8 mouse cellular contexts compared by ENCODE assay signal in genomic region chr2:32846101-32846804, GRCm38 (mm10). TPM values are rescaled to one million over a fixed set of nuclear protein-coding genes. Genes with fewer than 3 reads are reported as not detected.
A peak's percentile ranks its signal among the peaks of the same experiment; 100 is the strongest.
DNase-seq lines count a peak whose midpoint lies in the region; ATAC-seq and TF ChIP-seq lines count a peak whose summit lies in the region.

No protein-coding gene starts in this region.

- peak; percentile 85 for DNase-seq in NIH3T3 (ENCODE audit: low read depth)
- peak; percentile 83 to 88 for DNase-seq in cerebellum, adult 18-20 months
- peak; percentile 66 to 80 for DNase-seq in heart, postnatal 36 days
- peak; percentile 78 to 81 for DNase-seq in layer of hippocampus, adult 2 months (ENCODE audit: low spot score in 2 of 2)
- DNase-seq in ovary, postnatal 14 days (ENCODE audit: low spot score), result peak; percentile 37
- peak; percentile 45 for DNase-seq in urinary bladder, postnatal 25 days (ENCODE audit: low spot score)

- under 1% methylated on average over 32 of the region's 33 CpGs for WGBS in forebrain, embryonic 16.5 days
- WGBS in lung, embryonic 15.5 days, result under 1% methylated on average over 33 of the region's 33 CpGs

- H3K36me3 ChIP-seq in forebrain, embryonic 16.5 days (ENCODE audit: control insufficient read depth, insufficient read depth), result no peaks in the 10 kb centered on the region
- no peaks in the 10 kb centered on the region for H3K36me3 ChIP-seq in lung, embryonic 15.5 days

- no peaks in the 10 kb centered on the region for H3K9me3 ChIP-seq in forebrain, embryonic 16.5 days (ENCODE audit: control insufficient read depth, low read length)
- no peaks in the 10 kb centered on the region for H3K9me3 ChIP-seq in lung, embryonic 15.5 days

- TF ChIP-seq CTCF in layer of hippocampus, adult 2 months (conservative IDR thresholded peaks at IDR 0.05), result no peak

- H3K9ac ChIP-seq in forebrain, embryonic 16.5 days (replicated peaks; ENCODE audit: low read depth, low read length), result peak overlapping the region; percentile 89
- peak overlapping the region; percentile 69 for H3K9ac ChIP-seq in lung, embryonic 15.5 days

- H3K27ac ChIP-seq in forebrain, embryonic 16.5 days (ENCODE audit: low read length), result peak overlapping the region; percentile 93
- H3K27ac ChIP-seq in layer of hippocampus, adult 2 months, result peak overlapping the region; percentile 99
- H3K27ac ChIP-seq in lung, embryonic 15.5 days, result peak overlapping the region; percentile 84

- H3K4me1 ChIP-seq in forebrain, embryonic 16.5 days (replicated peaks; ENCODE audit: control insufficient read depth, insufficient read depth, low read length), result peaks cover 14% of the 10 kb centered on the region
- peaks cover 4% of the 10 kb centered on the region for H3K4me1 ChIP-seq in lung, embryonic 15.5 days

- H3K4me3 ChIP-seq in forebrain, embryonic 16.5 days (replicated peaks; ENCODE audit: low read length), result peak overlapping the region; percentile 93
- peak overlapping the region; percentile 99 for H3K4me3 ChIP-seq in layer of hippocampus, adult 2 months
- peak overlapping the region; percentile 74 for H3K4me3 ChIP-seq in lung, embryonic 15.5 days

- H3K27me3 ChIP-seq in forebrain, embryonic 16.5 days (replicated peaks; ENCODE audit: control insufficient read depth, insufficient read depth, low read length), result peaks cover under 1% of the 10 kb centered on the region; the same call in 1 of the 2 replicates
- H3K27me3 ChIP-seq in lung, embryonic 15.5 days, result 0 out of 2 replicates have a peak, but pooled peaks cover under 1% of the 10 kb centered on the region

- intact Hi-C loops in heart, postnatal 36 days (cut with DNase I), result no loop called here

- peak overlapping the region; percentile 58 for H3K4me2 ChIP-seq in forebrain, embryonic 16.5 days (ENCODE audit: low read length)
- peak overlapping the region; percentile 93 for H3K4me2 ChIP-seq in lung, embryonic 15.5 days

- peak; percentile 65 for ATAC-seq in forebrain, embryonic 16.5 days
- peak; percentile 70 for ATAC-seq in lung, embryonic 15.5 days (ENCODE audit: borderline replicate concordance, extremely low read depth, low FRiP score, low TSS enrichment)

RNA-seq across cellular contexts. Expression of gene Stxbp1, which starts 0.8 kb away (rescaled TPM):
- polyA plus RNA-seq in forebrain, embryonic 16.5 days (2015; fragmentation: Nextera tagmentation; extraction: Ambion mirVana), result 227 and 251 TPM in 2 replicates
- 10 to 100 TPM; 10.1 to 14.3 TPM for total RNA-seq in heart, postnatal 36 days (2021)
- 100 to 1,000 TPM; 550 to 603 TPM for total RNA-seq in layer of hippocampus, adult 2 months (2021)
- polyA plus RNA-seq in lung, embryonic 15.5 days (2015; fragmentation: Nextera tagmentation; extraction: Ambion mirVana), result 21.0 and 22.3 TPM in 2 replicates

RNA-seq across cellular contexts. Expression of gene Fam129b, which starts 29.7 kb away (rescaled TPM):
- polyA plus RNA-seq in forebrain, embryonic 16.5 days (2015; fragmentation: Nextera tagmentation; extraction: Ambion mirVana), result 36.4 and 41.1 TPM in 2 replicates
- total RNA-seq in heart, postnatal 36 days (2021), result 10 to 100 TPM; 22.5 to 26.9 TPM
- total RNA-seq in layer of hippocampus, adult 2 months (2021), result 10 to 100 TPM; 14.5 to 14.9 TPM
- polyA plus RNA-seq in lung, embryonic 15.5 days (2015; fragmentation: Nextera tagmentation; extraction: Ambion mirVana), result 114 and 117 TPM in 2 replicates

Comparison
In these comparisons a context has a peak if more than half of its experiments do, and no peak if none do; other contexts are left out.
1. Peak in every context shown above with its lines: DNase-seq, ATAC-seq, H3K4me3 ChIP-seq and H3K27ac ChIP-seq.
2. RNA of gene Stxbp1, which starts 0.8 kb away (total RNA-seq): 550 to 603 TPM in layer of hippocampus, adult 2 months; 10.1 to 14.3 TPM in heart, postnatal 36 days; every median in the first group is over 10 times any median in the second.